In the genomic region with DNA sequence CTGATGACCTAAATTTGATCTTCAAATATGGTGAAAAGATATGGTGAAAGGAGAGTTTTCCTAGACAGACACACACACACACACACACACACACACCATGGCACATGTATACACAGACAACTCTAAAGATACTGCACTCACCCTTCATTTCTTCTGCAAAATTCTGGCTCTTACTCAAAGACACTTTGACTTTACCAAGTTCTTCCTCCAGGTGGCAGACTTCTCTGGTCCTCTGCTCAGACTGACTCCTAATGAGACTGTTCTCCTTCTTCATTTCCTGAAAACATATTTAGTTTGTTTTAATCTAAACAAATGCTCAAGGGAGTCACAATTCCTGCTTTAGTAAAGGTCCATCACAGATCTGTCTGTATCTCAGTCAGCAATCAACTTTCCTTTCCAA, we compare ENCODE assay signal across 10 mouse cellular contexts. TPM values are rescaled to one million over a fixed set of nuclear protein-coding genes. Genes with fewer than 3 reads are reported as not detected.
DNase-seq lines count a peak whose midpoint lies in the region; ATAC-seq lines count a peak whose summit lies in the region.
"Had no signal": no experiment of that assay in that cellular context is flagged by ENCODE, and none has a peak within 500 bp of the region (broad histone marks: within the 10 kb centered on the region; RNA-seq: fewer than 3 reads in every experiment).

No protein-coding gene starts in this region.

- no peak for DNase-seq in intestine, embryonic 14.5 days (ENCODE audit: low spot score)
- DNase-seq in urinary bladder, postnatal 25 days (ENCODE audit: low spot score), result peak; percentile 24
- no peak for DNase-seq in urinary bladder, adult 2 months (ENCODE audit: low spot score)
- peak; percentile 69 for DNase-seq in cerebellum, adult 9-10 months
- DNase-seq in kidney, postnatal 36 days, result peak; percentile 49 to 65
- DNase-seq in thymus, postnatal 25 days, result peak; percentile 34
- DNase-seq: liver, embryonic 13.5 days had no signal

- no peak overlapping the region for H3K9ac ChIP-seq in intestine, embryonic 14.5 days (ENCODE audit: low read length)
- no peak overlapping the region for H3K9ac ChIP-seq in intestine, embryonic 15.5 days
- no peak overlapping the region for H3K9ac ChIP-seq in hindbrain, embryonic 13.5 days
- H3K9ac ChIP-seq: embryonic facial prominence, embryonic 13.5 days; liver, embryonic 13.5 days had no signal

- no peaks in the 10 kb centered on the region for H3K27me3 ChIP-seq in intestine, embryonic 14.5 days (replicated peaks; ENCODE audit: control insufficient read depth, insufficient read depth, low read length)
- H3K27me3 ChIP-seq in intestine, embryonic 15.5 days (replicated peaks), result no peaks in the 10 kb centered on the region
- H3K27me3 ChIP-seq in hindbrain, embryonic 13.5 days, result no peaks in the 10 kb centered on the region
- H3K27me3 ChIP-seq: embryonic facial prominence, embryonic 13.5 days; liver, embryonic 13.5 days had no signal

- no peaks in the 10 kb centered on the region for H3K4me1 ChIP-seq in intestine, embryonic 14.5 days (replicated peaks; ENCODE audit: control insufficient read depth, insufficient read depth, low read length)
- H3K4me1 ChIP-seq in intestine, embryonic 15.5 days (replicated peaks), result no peaks in the 10 kb centered on the region
- H3K4me1 ChIP-seq in hindbrain, embryonic 13.5 days (replicated peaks), result no peaks in the 10 kb centered on the region
- H3K4me1 ChIP-seq: embryonic facial prominence, embryonic 13.5 days; liver, embryonic 13.5 days had no signal

- no peak overlapping the region for H3K4me3 ChIP-seq in intestine, embryonic 14.5 days (ENCODE audit: low read depth, low read length)
- H3K4me3 ChIP-seq in intestine, embryonic 15.5 days (replicated peaks), result no peak overlapping the region
- H3K4me3 ChIP-seq in hindbrain, embryonic 13.5 days, result no peak overlapping the region
- H3K4me3 ChIP-seq: embryonic facial prominence, embryonic 13.5 days; liver, embryonic 13.5 days had no signal

- ATAC-seq in intestine, embryonic 14.5 days (replicated peaks; ENCODE audit: low FRiP score, low TSS enrichment, low read depth), result peak; percentile 15; the same call in 1 of the 2 replicates
- no peak for ATAC-seq in intestine, embryonic 15.5 days
- no peak for ATAC-seq in hindbrain, embryonic 13.5 days (ENCODE audit: low FRiP score)

- H3K36me3 ChIP-seq in intestine, embryonic 14.5 days (ENCODE audit: control insufficient read depth, insufficient read depth, low read length), result peaks cover 62% of the 10 kb centered on the region
- H3K36me3 ChIP-seq in intestine, embryonic 15.5 days, result peaks cover 12% of the 10 kb centered on the region
- H3K36me3 ChIP-seq in hindbrain, embryonic 13.5 days, result no peaks in the 10 kb centered on the region; the same call in 1 of the 2 replicates

- no peaks in the 10 kb centered on the region for H3K9me3 ChIP-seq in intestine, embryonic 14.5 days (ENCODE audit: control insufficient read depth, low read length)
- no peaks in the 10 kb centered on the region for H3K9me3 ChIP-seq in intestine, embryonic 15.5 days
- H3K9me3 ChIP-seq in hindbrain, embryonic 13.5 days, result no peaks in the 10 kb centered on the region
- H3K9me3 ChIP-seq: embryonic facial prominence, embryonic 13.5 days; liver, embryonic 13.5 days had no signal

- no peak overlapping the region for H3K27ac ChIP-seq in intestine, embryonic 14.5 days (ENCODE audit: low read depth)
- H3K27ac ChIP-seq in intestine, embryonic 15.5 days, result no peak overlapping the region
- H3K27ac ChIP-seq in hindbrain, embryonic 13.5 days, result no peak overlapping the region
- H3K27ac ChIP-seq: embryonic facial prominence, embryonic 13.5 days; liver, embryonic 13.5 days had no signal

- H3K4me2 ChIP-seq in intestine, embryonic 14.5 days (ENCODE audit: low read length), result no peak overlapping the region
- no peak overlapping the region for H3K4me2 ChIP-seq in intestine, embryonic 15.5 days (replicated peaks)
- no peak overlapping the region for H3K4me2 ChIP-seq in hindbrain, embryonic 13.5 days
- H3K4me2 ChIP-seq: embryonic facial prominence, embryonic 13.5 days; liver, embryonic 13.5 days had no signal

RNA-seq across cellular contexts. Expression of a gene that starts 26.0 kb away (rescaled TPM):
- 70.6 and 80.3 TPM in 2 replicates for polyA plus RNA-seq in intestine, embryonic 14.5 days (2014; fragmentation: Nextera tagmentation; extraction: Ambion mirVana)
- polyA plus RNA-seq in intestine, embryonic 15.5 days (2015; fragmentation: Nextera tagmentation; extraction: Ambion mirVana), result 60.6 and 72.0 TPM in 2 replicates
- polyA plus RNA-seq in urinary bladder, adult 2 months (2012; rRNA removed), result 0.40 and 0.65 TPM in 2 replicates
- 26.8 and 28.4 TPM in 2 replicates for polyA plus RNA-seq in hindbrain, embryonic 13.5 days (2015; fragmentation: Nextera tagmentation; extraction: Ambion mirVana)

Comparison
In these comparisons a context has a peak if more than half of its experiments do, and no peak if none do; other contexts are left out.
1. DNase-seq: peak in urinary bladder, postnatal 25 days (single experiment), cerebellum, adult 9-10 months (single experiment), kidney, postnatal 36 days (2 of 2) and thymus, postnatal 25 days (single experiment); none in intestine, embryonic 14.5 days (single experiment) and urinary bladder, adult 2 months (single experiment).
2. RNA of a gene that starts 26.0 kb away (polyA plus RNA-seq): 60.6 to 72.0 TPM in intestine, embryonic 15.5 days, 70.6 to 80.3 TPM in intestine, embryonic 14.5 days and 26.8 to 28.4 TPM in hindbrain, embryonic 13.5 days; 0.40 to 0.65 TPM in urinary bladder, adult 2 months; every median in the first group is over 10 times any median in the second.